In genomic region chr11:3288521-3289301, GRCm38 (mm10) we compare ENCODE assay signal across 8 mouse cellular contexts. TPM values are rescaled to one million over a fixed set of nuclear protein-coding genes. Genes with fewer than 3 reads are reported as not detected.
DNase-seq lines count a peak whose midpoint lies in the region; ATAC-seq and TF ChIP-seq lines count a peak whose summit lies in the region.

Patz1 (plus strand) TSS chr11:3288874.

- H3K9ac ChIP-seq in embryonic facial prominence, embryonic 14.5 days (ENCODE audit: low read depth, low read length) = peak within 1 kb of the TSS; percentile 97
- peak within 1 kb of the TSS; percentile 99 for H3K9ac ChIP-seq in heart, embryonic 11.5 days (ENCODE audit: low read depth, low read length)
- peak within 1 kb of the TSS; percentile 96 for H3K9ac ChIP-seq in limb, embryonic 14.5 days (ENCODE audit: low read depth, low read length, severe bottlenecking)
- H3K9ac ChIP-seq in midbrain, embryonic 15.5 days = peak within 1 kb of the TSS; percentile 77

- peaks cover 12% of the 10 kb centered on the region for H3K4me1 ChIP-seq in embryonic facial prominence, embryonic 14.5 days (ENCODE audit: control insufficient read depth, insufficient read depth, low read length)
- H3K4me1 ChIP-seq in heart, embryonic 11.5 days (ENCODE audit: control insufficient read depth, insufficient read depth, low read length) = peaks cover 25% of the 10 kb centered on the region
- peaks cover 17% of the 10 kb centered on the region for H3K4me1 ChIP-seq in limb, embryonic 14.5 days (ENCODE audit: control insufficient read depth, insufficient read depth, low read length)
- peaks cover 40% of the 10 kb centered on the region for H3K4me1 ChIP-seq in midbrain, embryonic 15.5 days

- no peaks in the 10 kb centered on the region for H3K9me3 ChIP-seq in embryonic facial prominence, embryonic 14.5 days (ENCODE audit: control insufficient read depth, low read length)
- no peaks in the 10 kb centered on the region for H3K9me3 ChIP-seq in heart, embryonic 11.5 days (replicated peaks; ENCODE audit: control insufficient read depth, low read length)
- H3K9me3 ChIP-seq in limb, embryonic 14.5 days (ENCODE audit: control insufficient read depth, low read length) = no peaks in the 10 kb centered on the region
- no peaks in the 10 kb centered on the region for H3K9me3 ChIP-seq in midbrain, embryonic 15.5 days

- peak within 1 kb of the TSS; percentile 100 for H3K27ac ChIP-seq in embryonic facial prominence, embryonic 14.5 days (replicated peaks; ENCODE audit: low read depth, low read length)
- peak within 1 kb of the TSS; percentile 100 for H3K27ac ChIP-seq in heart, embryonic 11.5 days (ENCODE audit: low read depth, low read length)
- peak within 1 kb of the TSS; percentile 100 for H3K27ac ChIP-seq in limb, embryonic 14.5 days (replicated peaks; ENCODE audit: low read depth, low read length)
- peak within 1 kb of the TSS; percentile 99 for H3K27ac ChIP-seq in midbrain, embryonic 15.5 days

- no peaks in the 10 kb centered on the region for H3K27me3 ChIP-seq in embryonic facial prominence, embryonic 14.5 days (replicated peaks; ENCODE audit: control insufficient read depth, insufficient read depth, low read length)
- H3K27me3 ChIP-seq in heart, embryonic 11.5 days (ENCODE audit: control insufficient read depth, insufficient read depth, low read length) = no peaks in the 10 kb centered on the region
- no peaks in the 10 kb centered on the region for H3K27me3 ChIP-seq in limb, embryonic 14.5 days (ENCODE audit: control insufficient read depth, insufficient read depth, low read length)
- H3K27me3 ChIP-seq in midbrain, embryonic 15.5 days (replicated peaks) = no peaks in the 10 kb centered on the region
- no peaks in the 10 kb centered on the region for H3K27me3 ChIP-seq in splenic B cell, adult 2 months (ENCODE audit: control insufficient read depth, insufficient read depth, low read length, poor library complexity, severe bottlenecking)

- peak within 1 kb of the TSS; percentile 100 for H3K4me2 ChIP-seq in embryonic facial prominence, embryonic 14.5 days (ENCODE audit: low read depth, low read length)
- peak within 1 kb of the TSS; percentile 100 for H3K4me2 ChIP-seq in heart, embryonic 11.5 days
- peak within 1 kb of the TSS; percentile 99 for H3K4me2 ChIP-seq in limb, embryonic 14.5 days (replicated peaks; ENCODE audit: low read depth, low read length, severe bottlenecking)
- peak within 1 kb of the TSS; percentile 85 for H3K4me2 ChIP-seq in midbrain, embryonic 15.5 days

- TF ChIP-seq POLR2A in limb, embryonic 14.5 days (IDR thresholded peaks at IDR 0.05; ENCODE audit: borderline replicate concordance, extremely low read depth, insufficient read depth, insufficient read length) = peak; percentile 42; the same call in 1 of the 2 replicates

- ATAC-seq in CD4-positive, CD25-positive, alpha-beta regulatory T cell, adult 4 months = peak; percentile 1
- ATAC-seq in embryonic facial prominence, embryonic 14.5 days (ENCODE audit: low read depth) = peak; percentile 17
- peak; percentile 23 for ATAC-seq in heart, embryonic 11.5 days (replicated peaks; ENCODE audit: insufficient number of reproducible peaks, low FRiP score, low TSS enrichment)
- peak; percentile 8 for ATAC-seq in limb, embryonic 14.5 days (ENCODE audit: low FRiP score, low read depth)
- peak; percentile 25 for ATAC-seq in midbrain, embryonic 15.5 days (replicated peaks)

- H3K36me3 ChIP-seq in embryonic facial prominence, embryonic 14.5 days (ENCODE audit: control insufficient read depth, insufficient read depth, low read length) = peaks cover 10% of the 10 kb centered on the region
- H3K36me3 ChIP-seq in heart, embryonic 11.5 days (ENCODE audit: control insufficient read depth, insufficient read depth, low read length) = peaks cover 5% of the 10 kb centered on the region
- peaks cover 14% of the 10 kb centered on the region for H3K36me3 ChIP-seq in limb, embryonic 14.5 days (ENCODE audit: control insufficient read depth, insufficient read depth, low read length)
- no peaks in the 10 kb centered on the region; the same call in 1 of the 2 replicates for H3K36me3 ChIP-seq in midbrain, embryonic 15.5 days (replicated peaks)
- no peaks in the 10 kb centered on the region for H3K36me3 ChIP-seq in splenic B cell, adult 2 months (ENCODE audit: control insufficient read depth, insufficient read depth, low read length, poor library complexity, severe bottlenecking)

- under 1% methylated on average over 39 of the region's 41 CpGs for WGBS in embryonic facial prominence, embryonic 14.5 days
- under 1% methylated on average over 41 of the region's 41 CpGs for WGBS in heart, embryonic 11.5 days (ENCODE audit: insufficient replicate concordance)
- WGBS in limb, embryonic 14.5 days = under 1% methylated on average over 41 of the region's 41 CpGs
- under 1% methylated on average over 41 of the region's 41 CpGs for WGBS in midbrain, embryonic 15.5 days

- peak within 1 kb of the TSS; percentile 88 for H3K4me3 ChIP-seq in embryonic facial prominence, embryonic 14.5 days (ENCODE audit: low read depth, low read length)
- H3K4me3 ChIP-seq in heart, embryonic 11.5 days (ENCODE audit: low read depth, low read length) = peak within 1 kb of the TSS; percentile 73
- H3K4me3 ChIP-seq in limb, embryonic 14.5 days (replicated peaks; ENCODE audit: low read length) = peak within 1 kb of the TSS; percentile 85
- H3K4me3 ChIP-seq in midbrain, embryonic 15.5 days = peak within 1 kb of the TSS; percentile 50

- peak; percentile 58 for DNase-seq in adrenal gland, postnatal 25 days
- peak; percentile 78 for DNase-seq in embryonic facial prominence, embryonic 14.5 days (ENCODE audit: low spot score)
- DNase-seq in kidney, adult 9 months = peak; percentile 71
- peak; percentile 66 for DNase-seq in limb, embryonic 14.5 days (ENCODE audit: low spot score)
- peak; percentile 51 for DNase-seq in splenic B cell, adult 2 months (ENCODE audit: low read depth, low spot score)

RNA-seq across cellular contexts. Expression of gene Patz1, which starts in this region (rescaled TPM):
- polyA plus RNA-seq in CD4-positive, CD25-positive, alpha-beta regulatory T cell, adult 4 months (2017; shearing (Covaris generic)) = 10 to 100 TPM; 14.2 to 17.7 TPM
- total RNA-seq in adrenal gland, postnatal 25 days (2021) = 33.2 and 51.0 TPM in 2 replicates
- 35.3 and 41.0 TPM in 2 replicates for polyA plus RNA-seq in embryonic facial prominence, embryonic 14.5 days (2014; fragmentation: Nextera tagmentation; extraction: Ambion mirVana)
- polyA plus RNA-seq in heart, embryonic 11.5 days (2014; fragmentation: Nextera tagmentation; extraction: Ambion mirVana) = 26.6 and 28.6 TPM in 2 replicates
- 52.0 and 60.2 TPM in 2 replicates for polyA plus RNA-seq in limb, embryonic 14.5 days (2012; rRNA removed)
- 40.8 and 44.2 TPM in 2 replicates for polyA plus RNA-seq in limb, embryonic 14.5 days (2014; fragmentation: Nextera tagmentation; extraction: Ambion mirVana)
- polyA plus RNA-seq in midbrain, embryonic 15.5 days (2015; fragmentation: Nextera tagmentation; extraction: Ambion mirVana) = 60.9 and 63.2 TPM in 2 replicates

Comparison
In these comparisons a context has a peak if more than half of its experiments do, and no peak if none do; other contexts are left out.
1. Peak in every context shown above with its lines: DNase-seq, ATAC-seq, H3K4me3 ChIP-seq and H3K27ac ChIP-seq.